Mouse (Mus musculus) cerebellum, adult 18-20 months (tissue): ENCODE data around the gene Abr.

Experiments used
- DNase-seq, 2 experiments: peaks; one replicate each; pipeline ENCODE4 v3.0.0; 2021

The Abr gene

DNA sequence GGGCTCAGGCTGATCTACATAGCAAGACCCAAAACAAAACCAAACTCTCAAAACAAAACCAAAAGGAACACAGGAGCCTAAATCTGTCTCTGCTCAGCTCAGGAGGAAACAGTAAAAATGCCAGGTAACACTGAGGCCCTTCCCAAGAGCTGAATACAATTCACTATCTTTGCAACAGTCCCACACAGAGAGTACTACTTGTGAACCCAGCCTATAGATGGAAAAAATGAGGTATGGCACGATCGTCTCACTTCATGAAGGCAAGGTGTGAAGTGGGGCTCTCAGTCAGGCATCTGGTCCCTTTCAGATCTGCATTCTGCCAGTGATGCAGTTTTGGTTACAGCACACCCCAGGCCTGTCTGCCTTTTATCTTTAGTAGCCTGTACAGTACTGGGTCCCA is 138.1 kb downstream of the Abr start:
- no peak for DNase-seq

DNA sequence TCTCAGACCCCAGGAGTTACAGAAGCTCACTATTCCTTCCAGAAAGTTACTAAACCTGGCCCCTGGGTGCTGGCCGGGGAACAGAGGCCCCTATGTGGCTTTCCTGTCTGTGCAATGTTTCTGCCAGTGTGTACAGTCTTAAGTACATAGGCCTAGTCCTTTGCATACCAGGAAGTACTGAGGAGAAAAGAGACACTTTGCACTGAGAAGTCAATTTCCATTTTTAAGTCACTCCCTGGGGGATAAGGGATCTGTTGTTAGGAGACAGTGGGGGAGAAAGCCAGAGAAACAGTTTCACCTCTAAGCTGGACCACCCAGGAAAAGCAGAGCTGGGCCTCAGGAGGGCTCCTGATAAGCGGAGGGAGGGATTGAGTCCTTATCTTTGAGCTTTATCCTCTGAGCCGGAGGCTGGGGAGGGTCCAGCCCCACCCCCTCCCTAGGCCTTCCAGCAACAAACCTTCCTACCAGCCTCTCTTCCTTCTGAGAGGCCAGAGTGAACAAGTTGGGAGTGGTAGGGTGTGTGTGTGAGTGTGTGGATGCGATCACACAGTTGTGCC is 138.9 kb downstream of the Abr start:
- DNase-seq, result no peak

DNA sequence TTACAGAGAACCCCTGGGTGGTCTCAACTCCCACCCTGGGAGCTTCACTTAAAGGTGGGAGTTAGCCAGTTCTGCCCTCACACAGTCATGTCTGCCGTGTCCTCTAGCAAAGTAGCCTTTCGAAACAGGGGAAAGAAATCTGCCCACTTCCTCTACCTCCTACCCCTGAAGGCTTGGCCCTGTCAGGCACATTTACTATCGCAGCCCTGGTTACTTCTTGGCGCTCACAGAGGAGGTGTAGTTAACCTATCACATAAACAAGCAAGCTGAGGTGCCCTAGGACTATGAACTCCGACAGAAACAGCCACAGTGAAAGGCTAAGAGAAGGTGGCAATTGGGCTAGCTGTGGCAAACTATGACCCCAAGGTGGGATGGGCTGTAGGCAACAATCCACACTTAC is 139.4 kb downstream of the Abr start:
- no peak for DNase-seq

DNA sequence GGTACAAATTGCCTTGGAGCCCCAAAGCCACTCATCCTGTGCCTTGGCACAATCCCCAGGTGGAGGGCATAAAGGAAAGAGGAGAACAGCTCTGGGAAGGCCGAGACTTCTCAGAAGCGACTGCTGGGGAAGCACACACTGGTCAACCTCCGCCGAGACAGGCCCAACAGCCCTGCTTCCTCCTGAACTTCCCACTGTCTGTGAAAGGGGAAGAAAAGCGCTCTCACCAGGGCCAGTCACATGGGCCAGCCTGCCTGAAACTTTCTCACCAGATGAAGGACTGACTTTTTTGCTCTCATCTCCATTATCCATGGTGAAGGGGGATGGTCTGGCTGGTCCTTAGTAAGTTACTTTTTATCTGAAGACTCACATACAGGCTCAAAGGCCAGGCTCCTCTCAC is 139.9 kb downstream of the Abr start:
- DNase-seq, result no peak

DNA sequence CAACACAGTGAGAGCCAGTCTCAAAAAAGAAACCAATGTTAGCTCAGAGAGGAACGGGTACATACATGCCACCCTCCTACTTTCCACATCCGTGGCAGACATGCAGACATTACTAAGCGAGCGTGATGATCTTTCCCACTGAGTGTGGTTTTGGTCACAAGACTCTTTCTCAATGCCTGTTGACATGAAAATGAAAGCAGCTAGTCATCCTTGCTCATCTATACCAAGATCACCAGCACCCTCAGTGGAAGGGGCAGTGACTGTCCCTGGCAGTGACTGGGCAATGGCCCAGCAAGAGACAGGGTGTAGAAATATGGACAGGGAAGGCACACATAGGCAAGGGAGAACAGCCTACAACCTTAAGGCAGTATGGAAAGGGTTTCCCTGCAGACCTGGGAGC is 142.4 kb downstream of the Abr start:
- DNase-seq, result no peak

DNA sequence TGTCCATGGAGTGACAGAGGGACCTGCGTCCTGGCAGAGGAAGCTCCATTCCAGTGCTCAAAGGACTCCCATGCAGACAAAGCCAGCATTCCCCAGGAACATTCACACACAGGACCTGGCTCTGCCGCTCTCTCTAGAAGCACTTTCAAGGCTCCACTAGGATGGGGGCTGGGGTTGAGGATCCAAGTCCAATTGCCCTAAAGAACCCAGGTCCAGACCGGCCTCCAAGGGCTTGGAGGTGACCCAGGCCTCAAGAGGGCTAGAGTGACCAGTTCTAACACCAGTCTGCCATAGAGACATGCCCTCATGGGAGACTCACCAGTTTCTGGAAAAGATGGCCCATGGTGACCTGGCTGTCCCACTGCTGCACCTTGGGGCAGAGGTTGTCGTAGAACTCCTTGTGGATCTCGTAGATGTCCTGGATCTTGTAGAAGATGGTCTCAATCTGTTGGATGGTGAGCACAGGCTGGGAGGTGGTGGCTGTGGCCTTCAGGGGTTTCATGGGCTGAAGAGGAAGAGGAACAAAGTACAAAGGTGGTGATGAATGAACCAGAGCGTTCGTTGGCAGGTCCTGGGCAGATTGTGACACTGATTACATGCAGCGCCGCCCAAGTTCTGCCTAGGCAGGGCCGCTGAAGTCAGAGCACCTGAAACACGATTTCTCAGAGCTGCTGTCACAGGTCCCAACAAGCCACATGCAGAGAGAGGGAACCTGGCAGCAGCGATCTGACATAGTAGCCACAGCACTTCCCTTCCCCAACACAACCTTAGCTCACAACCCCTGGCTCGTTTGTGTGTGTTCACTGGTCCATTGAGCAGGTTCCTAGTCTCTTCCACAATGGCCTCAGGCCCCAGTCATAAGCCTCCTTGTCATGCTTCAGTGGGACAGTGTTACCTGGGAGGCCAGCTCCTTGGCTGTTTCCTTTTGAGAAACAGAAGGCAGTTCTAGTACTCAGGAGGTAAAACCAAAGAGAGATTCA is 143.1 kb downstream of the Abr start:
- DNase-seq, result no peak

DNA sequence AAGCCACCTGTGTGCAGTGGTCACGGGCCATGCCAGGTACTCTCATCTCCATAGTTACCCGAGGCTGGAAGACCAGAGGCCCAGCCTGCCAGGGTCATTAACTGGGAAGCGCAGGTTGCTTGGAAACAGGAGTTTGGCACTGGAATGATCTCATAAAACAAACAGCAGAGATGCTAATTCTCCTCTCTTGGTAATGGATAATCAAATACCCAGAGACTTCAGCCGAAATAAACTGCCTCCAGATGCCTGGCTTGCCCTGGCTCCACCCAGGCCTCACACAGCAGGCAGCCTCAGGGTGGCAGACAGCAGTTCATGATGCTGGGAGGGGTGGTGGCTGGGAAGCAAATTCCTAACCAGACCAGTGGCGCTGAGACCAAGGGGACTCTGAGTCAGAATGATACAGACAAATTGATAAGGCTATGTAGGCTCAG is 145.0 kb downstream of the Abr start:
- DNase-seq, result no peak

DNA sequence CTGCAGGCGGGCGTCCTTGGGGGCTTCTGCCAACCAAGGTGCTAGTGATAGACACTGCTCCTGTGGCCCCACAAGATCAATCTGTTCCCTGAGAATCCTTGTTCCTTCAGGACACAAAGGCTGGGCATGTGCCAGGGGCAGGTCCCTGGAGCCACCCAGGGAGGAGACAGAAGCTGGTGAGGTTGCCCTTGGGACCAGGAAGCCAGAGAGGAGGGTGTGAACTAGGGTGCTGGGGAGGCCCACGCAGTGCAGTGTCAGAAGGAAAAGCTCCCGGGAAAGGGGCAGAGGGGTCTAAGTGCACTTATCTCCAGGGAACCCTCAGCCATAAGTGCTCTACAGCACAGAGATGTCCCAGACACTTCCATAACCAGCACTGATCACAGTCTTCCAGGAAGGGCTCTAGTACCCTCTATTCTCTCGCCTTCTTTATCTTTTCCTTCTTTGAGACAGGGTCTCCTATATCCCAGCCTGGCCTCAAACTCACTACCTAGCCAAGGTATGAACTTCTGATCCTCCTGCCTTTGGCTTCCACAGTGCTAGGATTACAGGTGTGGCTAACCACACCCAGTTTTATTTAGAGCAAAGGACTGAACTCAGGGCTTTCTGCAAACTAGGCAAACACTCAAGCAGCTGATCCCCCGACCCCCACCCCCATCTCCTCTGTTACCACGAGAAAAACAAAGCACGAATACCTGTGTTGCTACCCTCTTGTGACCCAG is 145.6 kb downstream of the Abr start:
- no peak for DNase-seq

DNA sequence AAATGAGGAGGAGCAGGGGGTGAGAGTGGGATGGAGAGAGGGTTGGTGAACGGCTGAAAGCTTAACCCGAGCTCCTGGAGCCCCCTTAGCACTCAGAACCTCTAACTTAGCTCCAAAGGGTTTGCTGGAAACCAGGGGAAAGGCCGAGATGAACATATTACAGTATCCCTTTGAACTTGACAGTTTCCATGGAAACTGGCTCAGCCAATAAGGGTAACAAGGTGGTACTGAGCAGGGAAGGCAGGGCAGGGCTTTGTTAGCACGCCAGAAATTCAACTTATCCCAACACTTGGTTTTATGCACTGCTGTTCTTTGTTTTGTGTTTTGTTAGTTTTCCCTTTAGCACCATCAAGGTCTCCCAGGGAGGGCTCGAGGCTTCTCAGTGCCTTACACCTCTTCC is 149.5 kb downstream of the Abr start:
- no peak for DNase-seq

DNA sequence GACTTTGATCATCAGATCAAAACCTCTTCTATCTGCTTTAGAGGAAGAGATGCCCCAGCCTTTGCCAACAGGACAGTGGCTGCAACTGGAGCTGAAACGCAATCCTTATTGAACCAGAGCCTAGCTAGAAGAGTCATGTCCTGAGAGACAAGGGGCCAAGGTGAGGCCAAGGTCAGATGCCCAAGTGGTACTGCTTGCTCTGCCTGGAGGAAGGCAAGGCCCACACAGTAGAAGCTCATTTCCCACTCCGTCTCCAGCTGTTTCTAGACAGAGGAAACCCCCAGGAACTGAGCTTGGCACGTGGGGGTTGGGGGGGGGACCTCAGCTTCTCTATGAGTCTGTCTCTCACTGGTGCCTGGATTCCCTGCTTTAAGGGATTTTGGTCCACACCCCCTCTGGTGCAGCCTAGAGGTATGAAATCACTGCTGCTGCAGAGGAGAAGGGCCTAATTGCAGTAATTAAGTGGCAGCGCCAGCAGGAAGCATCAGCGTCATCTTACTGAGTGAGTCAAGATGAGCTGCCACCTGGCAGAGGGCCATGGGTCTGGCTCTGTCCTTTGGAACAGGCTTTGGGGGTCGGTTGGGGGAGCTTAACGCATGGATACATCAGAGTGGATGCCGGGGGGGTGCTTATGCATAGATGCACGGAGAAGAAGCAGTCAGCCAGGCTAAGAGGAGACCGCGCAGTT is 152.7 kb downstream of the Abr start:
- DNase-seq, result no peak

DNA sequence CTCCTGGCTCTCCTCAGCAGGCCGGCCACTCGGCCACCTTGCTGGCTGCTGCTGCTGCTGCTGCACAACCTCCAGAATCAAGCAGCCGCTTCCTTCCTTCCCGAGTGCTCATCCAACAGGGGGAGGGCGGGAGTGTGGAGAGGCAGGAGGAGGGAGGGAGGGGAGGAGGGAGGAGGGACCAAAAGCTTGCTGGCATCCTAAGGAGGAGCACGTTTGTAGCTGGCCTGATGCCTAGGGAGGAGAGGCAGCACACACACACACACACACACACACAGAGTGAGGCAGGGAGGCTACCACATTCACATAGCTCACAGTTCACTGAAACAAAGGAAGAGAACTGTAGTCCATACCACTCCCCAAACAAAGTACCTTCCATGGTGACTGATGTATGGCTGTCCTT is 153.8 kb downstream of the Abr start:
- no peak for DNase-seq

DNA sequence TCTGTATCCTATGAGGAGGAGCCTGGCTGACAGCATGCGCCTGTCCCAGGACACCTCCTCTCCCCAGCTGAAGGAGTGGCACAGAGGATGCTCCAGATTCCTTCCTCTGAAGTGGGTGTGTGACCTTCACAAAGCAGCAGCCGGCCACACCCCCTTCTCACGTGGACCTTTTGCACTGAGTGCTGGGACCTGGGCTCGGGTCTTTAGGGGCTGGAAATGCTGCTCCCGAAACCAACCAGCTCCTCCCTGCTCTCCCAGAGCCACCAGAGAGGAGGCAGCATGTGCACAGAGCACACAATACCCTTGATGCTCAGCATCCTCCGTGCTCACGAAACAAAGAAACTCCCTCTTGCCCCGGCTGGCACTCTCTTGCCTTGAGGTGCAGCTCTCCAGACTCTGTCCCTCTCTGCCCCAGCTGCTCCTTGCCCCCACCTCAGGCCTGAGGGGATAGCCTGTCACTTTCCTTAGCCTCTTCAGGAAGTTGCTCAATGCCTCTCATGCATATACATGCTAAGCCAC is 154.6 kb downstream of the Abr start:
- DNase-seq, result no peak

DNA sequence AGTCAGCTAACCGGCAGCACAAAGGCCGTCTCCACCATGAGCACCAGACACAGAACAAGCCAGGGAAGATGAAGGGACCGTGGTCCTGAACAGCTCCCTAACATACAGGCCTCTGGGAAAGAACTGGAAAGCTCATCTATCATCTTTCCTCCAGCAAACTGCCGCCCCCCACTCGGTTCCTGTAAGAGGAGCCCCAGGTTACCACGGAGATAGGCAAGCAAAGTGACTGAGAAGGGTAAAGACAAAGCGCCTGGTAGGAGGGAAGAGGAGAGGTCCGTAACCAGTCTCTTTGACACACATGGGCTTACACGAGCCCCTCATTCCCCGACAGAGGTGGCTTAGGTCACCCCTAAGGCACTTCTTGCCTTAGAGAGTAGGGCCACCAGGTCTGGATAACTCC is 155.0 kb downstream of the Abr start:
- no peak for DNase-seq

DNA sequence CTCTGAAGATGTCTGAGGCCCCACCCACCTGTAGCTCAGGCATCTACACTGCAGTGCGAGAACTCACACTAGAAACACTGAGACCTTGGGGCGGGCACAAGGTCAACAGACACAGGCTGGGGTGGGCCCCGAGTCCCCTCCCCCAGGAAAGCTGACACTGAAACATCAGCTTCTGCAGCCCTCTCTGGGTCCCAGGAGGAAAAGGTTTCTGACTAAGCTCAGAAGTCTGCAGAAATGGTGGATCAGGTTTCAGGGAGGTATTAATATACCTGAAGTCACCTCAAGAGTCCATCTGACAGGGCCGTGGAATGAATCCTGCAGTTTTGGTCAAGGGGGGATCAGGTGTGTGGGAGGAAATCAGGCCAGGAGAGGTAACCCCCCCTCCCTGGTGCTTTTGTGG is 156.2 kb downstream of the Abr start:
- no peak for DNase-seq

DNA sequence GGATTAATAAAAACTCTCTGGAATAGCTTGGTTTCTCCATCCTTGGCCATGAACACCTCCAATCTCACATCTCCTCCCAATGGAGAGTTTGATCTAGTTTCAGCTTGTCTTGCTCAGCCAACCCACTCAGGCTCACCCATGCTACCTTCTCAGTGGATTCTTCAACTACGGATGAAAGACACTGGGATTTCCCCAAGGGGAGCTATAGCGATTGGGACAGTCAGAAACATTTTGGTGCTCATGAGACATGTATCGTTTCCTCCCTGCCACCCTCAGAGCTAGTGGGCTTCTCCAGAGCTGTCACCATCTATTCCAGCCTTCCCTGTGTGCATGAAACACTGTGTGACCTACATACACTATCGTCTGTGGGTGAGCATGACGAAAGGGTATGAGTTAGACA is 160.4 kb downstream of the Abr start:
- DNase-seq, result no peak

DNA sequence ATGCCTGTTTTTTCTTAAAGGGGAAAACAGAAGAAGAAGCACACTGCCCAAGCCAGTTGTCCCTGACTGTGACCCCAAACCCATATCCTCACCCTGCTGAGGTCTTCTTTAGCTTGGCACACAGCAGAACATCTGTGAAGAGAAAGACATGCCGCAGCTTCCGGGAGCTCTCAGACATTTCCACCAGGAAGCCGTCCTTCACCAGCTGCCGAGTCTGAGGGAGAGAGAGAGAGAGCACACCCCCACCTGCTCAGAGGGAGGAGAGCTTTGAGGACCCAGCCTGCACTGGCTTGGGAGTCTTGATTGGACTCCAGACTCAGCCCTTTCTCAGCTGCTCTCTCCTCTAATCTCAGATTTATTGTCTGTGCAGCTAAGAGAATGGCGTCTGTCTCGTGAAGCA is 160.9 kb downstream of the Abr start:
- no peak for DNase-seq

DNA sequence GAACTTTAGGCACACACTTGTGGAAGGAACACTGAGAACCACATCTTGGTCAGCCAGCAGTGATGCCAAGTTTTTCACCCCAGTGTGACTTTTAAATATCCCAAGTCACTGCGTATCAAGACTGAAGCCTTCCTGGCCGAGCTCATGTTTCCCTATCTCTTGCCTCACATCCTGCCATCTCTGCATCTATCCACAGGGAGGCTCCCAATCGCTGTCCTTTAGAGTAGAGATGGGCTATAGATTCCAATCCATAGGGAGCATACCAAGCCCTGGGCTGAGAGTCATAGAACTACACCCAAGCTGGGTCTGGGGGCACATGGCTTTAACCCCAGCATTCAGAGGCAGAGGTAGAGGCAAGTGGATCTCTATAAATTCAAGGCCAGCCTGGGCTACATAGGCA is 162.6 kb downstream of the Abr start:
- no peak for DNase-seq

DNA sequence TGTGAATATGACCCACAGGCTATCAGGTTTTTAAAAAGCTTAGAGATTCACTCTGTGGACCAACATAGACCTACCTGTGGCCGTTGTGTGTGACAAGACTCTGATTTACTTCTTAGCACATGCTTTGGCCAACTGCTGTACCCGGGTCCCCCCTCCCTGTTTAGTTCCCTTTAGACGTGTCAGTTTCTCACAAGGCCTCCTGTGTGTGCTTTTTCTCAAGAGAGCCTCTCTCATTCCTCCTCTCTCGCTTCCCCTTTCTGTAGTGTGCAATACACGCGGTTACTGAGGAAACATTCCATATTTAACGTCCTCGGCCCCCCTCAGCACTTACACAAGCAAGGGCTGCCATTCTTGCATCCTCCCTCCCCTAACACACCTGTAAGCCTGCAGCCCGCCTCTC is 163.4 kb downstream of the Abr start:
- DNase-seq, result no peak

DNA sequence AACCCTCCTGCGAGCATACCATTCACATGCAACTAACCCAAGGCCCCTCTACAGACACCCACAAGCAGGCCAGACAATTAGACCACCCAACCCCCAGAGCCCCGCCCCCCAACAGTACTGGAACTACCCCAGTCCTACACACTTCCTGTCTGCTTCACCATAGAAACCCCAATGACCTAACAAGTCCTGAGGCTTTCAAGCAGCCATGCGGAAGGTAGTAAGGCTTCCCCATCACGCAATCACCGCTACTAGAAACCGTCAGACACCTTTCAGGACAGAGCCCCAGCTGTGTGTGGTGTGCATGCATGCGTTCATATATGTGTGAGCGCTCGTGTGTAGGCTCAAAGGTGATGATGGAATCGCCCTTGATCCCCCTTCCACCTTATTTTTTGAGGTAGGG is 165.2 kb downstream of the Abr start:
- DNase-seq, result no peak

DNA sequence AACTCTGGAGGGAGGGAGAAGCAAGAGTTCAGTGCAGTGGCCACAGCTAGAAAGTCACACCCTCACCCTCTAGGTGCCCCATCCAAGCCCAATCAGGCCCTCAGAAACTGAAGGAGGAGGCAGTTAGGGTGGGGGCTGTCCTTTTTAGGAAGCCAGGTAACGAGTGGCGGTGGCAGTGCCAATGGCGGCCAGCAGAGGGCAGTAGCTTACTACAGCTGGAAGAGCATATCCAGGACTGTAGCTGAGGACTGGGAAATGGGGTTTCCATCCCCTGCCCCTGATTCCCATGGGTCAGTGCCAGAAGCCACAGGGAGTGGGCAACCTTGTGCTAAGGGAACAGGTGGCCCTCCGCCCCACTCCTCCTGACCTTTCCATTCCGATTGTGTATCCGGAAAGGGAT is 165.9 kb downstream of the Abr start:
- DNase-seq, result peak; percentile 83 to 88

DNA sequence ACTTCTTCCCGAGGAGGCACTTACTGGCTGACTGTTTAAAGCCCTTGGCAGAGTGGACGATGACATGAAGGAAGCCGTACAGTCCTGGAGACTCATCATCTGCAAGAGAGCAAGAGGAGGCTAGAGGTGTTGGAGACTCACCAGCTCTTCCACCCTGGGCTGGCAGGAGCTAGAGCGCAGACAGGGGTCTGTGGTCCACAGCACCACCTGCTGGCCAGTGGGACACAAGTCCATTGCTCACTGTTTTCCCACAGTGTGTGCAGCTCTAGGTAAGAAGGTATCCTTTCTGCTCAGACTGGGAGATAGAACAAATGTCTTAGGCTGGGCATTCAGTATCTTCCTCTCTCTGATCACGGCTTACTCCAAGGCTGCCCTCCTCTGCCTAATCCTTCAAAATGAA is 167.6 kb downstream of the Abr start:
- DNase-seq, result peak; percentile 61 to 72

DNA sequence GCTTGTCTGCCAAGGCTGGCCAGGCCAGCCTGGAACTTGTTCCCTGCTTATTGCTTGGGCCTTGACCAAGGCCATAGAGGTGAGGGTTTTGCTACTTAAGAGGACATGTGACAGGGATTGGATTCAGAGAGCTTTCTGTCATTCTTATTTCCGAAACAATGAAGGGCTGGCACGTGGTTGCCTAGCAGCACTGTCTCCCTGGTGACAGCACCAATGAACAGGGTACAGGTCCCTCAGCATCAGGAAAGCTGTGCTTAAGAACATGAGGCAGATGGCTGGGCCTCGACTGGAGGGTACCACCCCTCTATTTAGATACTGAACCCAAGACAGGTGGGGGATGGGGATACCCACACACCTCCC is 171.9 kb downstream of the Abr start:
- no peak for DNase-seq

DNA sequence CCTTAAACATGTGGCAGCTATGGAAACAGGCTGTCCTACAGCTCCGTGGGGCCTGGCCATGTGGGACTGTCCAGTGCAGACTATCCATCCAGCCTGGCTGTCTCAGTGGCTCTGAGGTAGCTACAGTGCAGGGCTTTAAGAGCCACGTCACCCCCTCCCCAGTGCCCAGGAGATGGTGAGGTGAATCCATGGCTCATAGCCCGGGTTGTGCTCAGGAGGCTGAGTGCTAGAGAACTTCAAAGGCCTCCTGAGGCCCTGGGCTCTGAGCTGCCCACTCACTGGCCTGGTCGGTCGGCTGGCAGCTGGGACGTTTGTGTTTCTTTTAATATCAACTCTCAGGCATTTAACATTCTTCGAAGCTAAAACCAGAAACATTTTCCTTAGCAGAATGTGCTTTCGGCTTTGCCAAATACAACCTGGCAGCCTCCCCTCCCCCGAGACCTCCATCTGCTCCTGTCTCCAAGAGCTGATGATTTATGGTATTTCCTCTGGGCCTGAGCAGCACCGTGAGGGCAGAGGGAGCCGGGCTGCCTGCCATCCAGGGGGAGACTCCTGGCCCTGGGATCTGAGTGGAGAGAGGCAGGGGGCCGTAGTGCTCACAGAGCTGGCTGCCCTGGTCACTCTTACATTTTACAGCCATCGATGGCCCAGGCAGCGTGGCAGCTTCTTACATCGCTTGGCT is 172.5 kb downstream of the Abr start:
- peak; percentile 70 to 75 for DNase-seq
